Mouse (Mus musculus) limb, embryonic 15.5 days (tissue): ENCODE data around the gene Rnf113a2. TPM values are rescaled to one million over a fixed set of nuclear protein-coding genes. Genes with fewer than 3 reads are reported as not detected.
A peak's percentile ranks its signal among the peaks of the same experiment; 100 is the strongest.

ENCODE experiments used
- ATAC-seq: fragments of 200-750 bp; cut with Nextera tagmentation; 2 replicates; pipeline ENCODE4 v1.8.0; 2017; ENCODE audit warnings: low read depth, moderate TSS enrichment; ENCODE audit not compliant: insufficient number of reproducible peaks, low FRiP score, low TSS enrichment
- H3K27ac ChIP-seq: fragments of 300-500 bp; sonication (generic); 2 replicates; pipeline ENCODE4 v1.5.1; 2015; ENCODE audit warnings: moderate library complexity, mild to moderate bottlenecking, inconsistent platforms
- H3K27me3 ChIP-seq: fragments of 300-500 bp; sonication (generic); 2 replicates; pipeline ENCODE4 v1.6.1; 2015; ENCODE audit warnings: inconsistent platforms
- H3K36me3 ChIP-seq: fragments of 300-500 bp; sonication (generic); 2 replicates; pipeline ENCODE4 v1.6.1; 2015; ENCODE audit warnings: inconsistent platforms
- H3K4me1 ChIP-seq: fragments of 300-500 bp; sonication (generic); 2 replicates; pipeline ENCODE4 v1.6.1; 2015; ENCODE audit warnings: inconsistent platforms
- H3K4me2 ChIP-seq: fragments of 300-500 bp; sonication (generic); 2 replicates; pipeline ENCODE4 v1.6.1; 2015; ENCODE audit warnings: mild to moderate bottlenecking, inconsistent platforms
- H3K4me3 ChIP-seq: fragments of 300-500 bp; sonication (generic); 2 replicates; pipeline ENCODE4 v1.5.1; 2015; ENCODE audit warnings: mild to moderate bottlenecking, inconsistent platforms
- H3K9ac ChIP-seq: fragments of 300-500 bp; sonication (generic); 2 replicates; pipeline ENCODE4 v1.6.1; 2015; ENCODE audit warnings: inconsistent platforms
- H3K9me3 ChIP-seq: fragments of 300-500 bp; sonication (generic); 2 replicates; pipeline ENCODE4 v1.6.1; 2016; ENCODE audit warnings: inconsistent platforms
- WGBS: fragments of 180-500 bp; shearing (Covaris S2); methylation state at CpG from one replicate; pipeline ENCODE4 v1.1.7; 2015; 5-methylcytosine and 5-hydroxymethylcytosine counted together
- polyA plus RNA-seq: library from polyadenylated mRNA; unstranded; fragments of >200 nt; fragmentation: Nextera tagmentation; extraction: Ambion mirVana; gene quantifications from 2 replicates; pipeline ENCODE4 v1.2.1, GENCODE M21; 2015

The Rnf113a2 gene
- polyA plus RNA-seq = 24.7 TPM in 2 replicates

GRCm38 (mm10) chr12:84416834-84417604 lies at the start of gene Rnf113a2:
TSS of gene Rnf113a2 (plus strand) at chr12:84417196.
- Histone ChIP-seq H3K27me3 (no peaks in the 10 kb centered on the region), H3K4me1 (peaks cover 7% of the 10 kb centered on the region), H3K4me2 (peak within 1 kb of the TSS; percentile 84), H3K36me3 (0 out of 2 replicates have a peak, but pooled peaks cover 6% of the 10 kb centered on the region), H3K9ac (peak within 1 kb of the TSS; percentile 55), H3K4me3 (peak within 1 kb of the TSS; percentile 57), H3K9me3 (no peaks in the 10 kb centered on the region), H3K27ac (peak within 1 kb of the TSS; percentile 6)
- no peak for ATAC-seq
- 3% methylated on average over 50 of the region's 50 CpGs for WGBS

- H3K27me3 ChIP-seq = no peaks in the 10 kb centered on the region
- H3K4me1 ChIP-seq = no peaks in the 10 kb centered on the region
- no peaks in the 10 kb centered on the region for H3K9me3 ChIP-seq
- WGBS = 93% methylated on average over 5 of the region's 5 CpGs
- peaks cover 78% of the 10 kb centered on the region for H3K36me3 ChIP-seq
- no peak overlapping the region for H3K27ac ChIP-seq
- H3K4me2 ChIP-seq = no peak overlapping the region
- no peak overlapping the region for H3K4me3 ChIP-seq
- no peak for ATAC-seq
- H3K9ac ChIP-seq = no peak overlapping the region
Measured at GRCm38 (mm10) chr12:84371647-84372046, 45.3 kb upstream of the Rnf113a2 start.

GRCm38 (mm10) chr12:84373831-84374481 lies 43.0 kb upstream of the Rnf113a2 start:
- H3K9me3 ChIP-seq = no peaks in the 10 kb centered on the region
- H3K4me3 ChIP-seq = no peak overlapping the region
- no peak overlapping the region for H3K9ac ChIP-seq
- H3K27me3 ChIP-seq = no peaks in the 10 kb centered on the region
- 74% methylated on average over 6 of the region's 6 CpGs for WGBS
- no peak for ATAC-seq
- H3K36me3 ChIP-seq = peaks cover 61% of the 10 kb centered on the region
- no peak overlapping the region for H3K27ac ChIP-seq
- no peak overlapping the region for H3K4me2 ChIP-seq
- H3K4me1 ChIP-seq = no peaks in the 10 kb centered on the region

GRCm38 (mm10) chr12:84382369-84382768 lies 34.6 kb upstream of the Rnf113a2 start:
- H3K4me3 ChIP-seq = no peak overlapping the region
- H3K9ac ChIP-seq = no peak overlapping the region
- H3K4me1 ChIP-seq = no peaks in the 10 kb centered on the region
- peaks cover 10% of the 10 kb centered on the region for H3K36me3 ChIP-seq
- no peaks in the 10 kb centered on the region for H3K9me3 ChIP-seq
- WGBS = 84% methylated on average over 4 of the region's 4 CpGs
- no peak overlapping the region for H3K27ac ChIP-seq
- no peak for ATAC-seq
- no peak overlapping the region for H3K4me2 ChIP-seq
- H3K27me3 ChIP-seq = no peaks in the 10 kb centered on the region

- Histone ChIP-seq H3K4me1 (no peaks in the 10 kb centered on the region), H3K27ac (no peak overlapping the region), H3K4me3 (no peak overlapping the region), H3K4me2 (no peak overlapping the region), H3K36me3 (peaks cover 13% of the 10 kb centered on the region; the same call in 1 of the 2 replicates), H3K27me3 (no peaks in the 10 kb centered on the region), H3K9ac (no peak overlapping the region), H3K9me3 (no peaks in the 10 kb centered on the region)
- ATAC-seq = no peak
- WGBS = 67% methylated on average over 5 of the region's 5 CpGs
Measured at GRCm38 (mm10) chr12:84384644-84385081, 32.3 kb upstream of the Rnf113a2 start.

- Histone ChIP-seq H3K4me3 (no peak overlapping the region), H3K9ac (no peak overlapping the region), H3K4me1 (no peaks in the 10 kb centered on the region), H3K27me3 (no peaks in the 10 kb centered on the region), H3K36me3 (peaks cover 13% of the 10 kb centered on the region; the same call in 1 of the 2 replicates), H3K9me3 (no peaks in the 10 kb centered on the region), H3K27ac (no peak overlapping the region), H3K4me2 (no peak overlapping the region)
- WGBS = 88% methylated on average over 4 of the region's 4 CpGs
- ATAC-seq = no peak
Measured at GRCm38 (mm10) chr12:84385408-84385807, 31.6 kb upstream of the Rnf113a2 start.

GRCm38 (mm10) chr12:84388097-84388496 lies 28.9 kb upstream of the Rnf113a2 start:
- WGBS = 88% methylated on average over 8 of the region's 8 CpGs
- Histone ChIP-seq H3K4me1 (no peaks in the 10 kb centered on the region), H3K27ac (no peak overlapping the region), H3K36me3 (peaks cover 13% of the 10 kb centered on the region; the same call in 1 of the 2 replicates), H3K27me3 (no peaks in the 10 kb centered on the region), H3K9ac (no peak overlapping the region), H3K4me2 (no peak overlapping the region), H3K4me3 (no peak overlapping the region), H3K9me3 (no peaks in the 10 kb centered on the region)
- ATAC-seq = no peak

GRCm38 (mm10) chr12:84388774-84389400 lies 28.1 kb upstream of the Rnf113a2 start:
- no peaks in the 10 kb centered on the region for H3K9me3 ChIP-seq
- no peak overlapping the region for H3K9ac ChIP-seq
- WGBS = 72% methylated on average over 14 of the region's 14 CpGs
- H3K27ac ChIP-seq = no peak overlapping the region
- H3K4me2 ChIP-seq = no peak overlapping the region
- no peak for ATAC-seq
- no peak overlapping the region for H3K4me3 ChIP-seq
- no peaks in the 10 kb centered on the region for H3K4me1 ChIP-seq
- no peaks in the 10 kb centered on the region for H3K27me3 ChIP-seq
- H3K36me3 ChIP-seq = peaks cover 12% of the 10 kb centered on the region; the same call in 1 of the 2 replicates

- Histone ChIP-seq H3K4me2 (no peak overlapping the region), H3K4me1 (no peaks in the 10 kb centered on the region), H3K4me3 (no peak overlapping the region), H3K9ac (no peak overlapping the region), H3K27me3 (no peaks in the 10 kb centered on the region), H3K9me3 (no peaks in the 10 kb centered on the region), H3K27ac (no peak overlapping the region), H3K36me3 (peaks cover 11% of the 10 kb centered on the region; the same call in 1 of the 2 replicates)
- no peak for ATAC-seq
- WGBS = 63% methylated on average over 6 of the region's 6 CpGs
Measured at GRCm38 (mm10) chr12:84390336-84390735, 26.7 kb upstream of the Rnf113a2 start.

GRCm38 (mm10) chr12:84392681-84393080 lies 24.3 kb upstream of the Rnf113a2 start:
- no peaks in the 10 kb centered on the region for H3K4me1 ChIP-seq
- H3K9me3 ChIP-seq = no peaks in the 10 kb centered on the region
- 0 out of 2 replicates have a peak, but pooled peaks cover 3% of the 10 kb centered on the region for H3K36me3 ChIP-seq
- H3K9ac ChIP-seq = no peak overlapping the region
- H3K27ac ChIP-seq = no peak overlapping the region
- 93% methylated on average over 4 of the region's 4 CpGs for WGBS
- no peak overlapping the region for H3K4me2 ChIP-seq
- no peak overlapping the region for H3K4me3 ChIP-seq
- no peak for ATAC-seq
- no peaks in the 10 kb centered on the region for H3K27me3 ChIP-seq

GRCm38 (mm10) chr12:84393847-84394246 lies 23.1 kb upstream of the Rnf113a2 start:
- Histone ChIP-seq H3K27me3 (no peaks in the 10 kb centered on the region), H3K4me2 (no peak overlapping the region), H3K4me1 (no peaks in the 10 kb centered on the region), H3K36me3 (0 out of 2 replicates have a peak, but pooled peaks cover 3% of the 10 kb centered on the region), H3K9me3 (no peaks in the 10 kb centered on the region), H3K9ac (no peak overlapping the region), H3K27ac (no peak overlapping the region), H3K4me3 (no peak overlapping the region)
- WGBS = 79% methylated on average over 5 of the region's 5 CpGs
- ATAC-seq = no peak
